Mouse (Mus musculus): ENCODE data around the gene Sh3rf1.

DNA sequence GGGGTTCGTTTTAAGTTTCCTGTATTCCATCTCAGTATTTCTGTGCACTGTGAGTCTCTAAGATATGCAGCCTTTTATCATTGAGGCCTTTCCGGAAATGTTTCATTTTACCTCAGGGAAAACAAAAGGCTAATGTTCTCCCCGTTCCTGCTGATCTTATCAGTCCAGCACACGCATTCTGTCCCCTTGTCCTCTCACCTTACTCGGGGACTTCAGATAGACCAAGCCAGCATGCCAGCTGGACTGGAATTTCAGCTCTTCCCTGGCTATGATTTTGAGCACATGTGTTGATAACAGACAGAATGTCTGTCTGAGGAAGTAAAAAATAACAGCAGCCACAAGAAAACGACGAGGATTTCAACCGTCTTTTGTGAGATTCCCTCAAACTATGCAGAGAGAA lies 124.8 kb downstream of the Sh3rf1 start:
- TF ChIP-seq CTCF (IDR thresholded peaks at IDR 0.05; ENCODE audit: control insufficient read depth, insufficient read depth, insufficient read length) (no peak), CEBPB (IDR thresholded peaks at IDR 0.05; ENCODE audit: low read depth) (no peak), MAX (IDR thresholded peaks at IDR 0.05) (no peak), MYOG (IDR thresholded peaks at IDR 0.05; ENCODE audit: control insufficient read depth, extremely low read depth, insufficient read length) (no peak), USF1 (IDR thresholded peaks at IDR 0.05; ENCODE audit: low read depth) (no peak), MYOD1 (IDR thresholded peaks at IDR 0.05; ENCODE audit: control insufficient read depth, insufficient read length, low read depth) (no peak), FOSL1 (IDR thresholded peaks at IDR 0.05; ENCODE audit: insufficient read depth, low read length, poor library complexity, severe bottlenecking) (no peak)

Data from C2C12 (cell line).